Mouse (Mus musculus) embryo, embryonic 11 days (tissue): ENCODE measurements around the gene Raf1.

Experiments used
- DNase-seq: peaks from one replicate; pipeline ENCODE4 v3.0.0-alpha.2; 2015

Raf1 gene

GRCm38 (mm10) chr6:115676452-115677128, at the start of gene Raf1:
Gene Raf1 (minus strand): TSS chr6:115676635.
- DNase-seq, result peak; percentile 100

GRCm38 (mm10) chr6:115722246-115722645, 45.8 kb upstream of the Raf1 start:
- DNase-seq, result no peak

GRCm38 (mm10) chr6:115717715-115718558, 41.5 kb upstream of the Raf1 start:
- peak; percentile 75 for DNase-seq

GRCm38 (mm10) chr6:115717101-115717652, 40.7 kb upstream of the Raf1 start:
- DNase-seq, result no peak

GRCm38 (mm10) chr6:115711261-115711660, 34.8 kb upstream of the Raf1 start:
- DNase-seq, result no peak

- DNase-seq, result no peak
Observed at GRCm38 (mm10) chr6:115702901-115703300, 26.5 kb upstream of the Raf1 start.

- peak; percentile 15 for DNase-seq
Observed at GRCm38 (mm10) chr6:115701302-115701701, 24.9 kb upstream of the Raf1 start.

- DNase-seq, result no peak
Observed at GRCm38 (mm10) chr6:115700778-115701177, 24.3 kb upstream of the Raf1 start.

- no peak for DNase-seq
Observed at GRCm38 (mm10) chr6:115698699-115699098, 22.3 kb upstream of the Raf1 start.

GRCm38 (mm10) chr6:115697739-115698558, 21.5 kb upstream of the Raf1 start:
- peak; percentile 26 for DNase-seq

- no peak for DNase-seq
Observed at GRCm38 (mm10) chr6:115696707-115697215, 20.3 kb upstream of the Raf1 start.

- no peak for DNase-seq
Observed at GRCm38 (mm10) chr6:115695124-115695523, 18.7 kb upstream of the Raf1 start.

GRCm38 (mm10) chr6:115694441-115694842, 18.0 kb upstream of the Raf1 start:
- no peak for DNase-seq

- DNase-seq, result no peak
Observed at GRCm38 (mm10) chr6:115692963-115693730, 16.7 kb upstream of the Raf1 start.

GRCm38 (mm10) chr6:115692163-115692950, 15.9 kb upstream of the Raf1 start:
- DNase-seq, result no peak

- DNase-seq, result no peak
Observed at GRCm38 (mm10) chr6:115690105-115690504, 13.7 kb upstream of the Raf1 start.

- DNase-seq, result no peak
Observed at GRCm38 (mm10) chr6:115688589-115688988, 12.2 kb upstream of the Raf1 start.

GRCm38 (mm10) chr6:115687753-115688152, 11.3 kb upstream of the Raf1 start:
- DNase-seq, result no peak

GRCm38 (mm10) chr6:115684851-115685646, 8.6 kb upstream of the Raf1 start:
- DNase-seq, result no peak

GRCm38 (mm10) chr6:115684271-115684670, 7.8 kb upstream of the Raf1 start:
- no peak for DNase-seq
